Mouse (Mus musculus): ENCODE results near the gene Gabrb3. TPM values are rescaled to one million over a fixed set of nuclear protein-coding genes. Genes with fewer than 3 reads are reported as not detected.
"Not testable (repeated sequence)": the region's sequence is repeated elsewhere in the genome, so short reads cannot be mapped to it uniquely, and the experiment has no call there.

Gabrb3 gene
- polyA plus RNA-seq, 1 experiment from 2014 or later: 2.6 TPM

GRCm38 (mm10) chr7:57786102-57786501 is 366.6 kb downstream of the Gabrb3 start:
- not testable (repeated sequence) for ATAC-seq, H3K9ac ChIP-seq
- 70% methylated on average over 2 of the region's 2 CpGs for WGBS

GRCm38 (mm10) chr7:57787520-57787919 is 368.0 kb downstream of the Gabrb3 start:
- no peak overlapping the region for H3K4me2 ChIP-seq (replicated peaks)
- H3K36me3 ChIP-seq: no peaks in the 10 kb centered on the region
- ATAC-seq: peak; percentile 78
- no peaks in the 10 kb centered on the region for H3K27me3 ChIP-seq (replicated peaks)
- no peak overlapping the region for H3K4me3 ChIP-seq (replicated peaks)
- H3K27ac ChIP-seq: no peak overlapping the region
- no peak overlapping the region for H3K9ac ChIP-seq
- 25% methylated on average over 2 of the region's 2 CpGs for WGBS
- H3K9me3 ChIP-seq: no peaks in the 10 kb centered on the region
- H3K4me1 ChIP-seq (replicated peaks): no peaks in the 10 kb centered on the region

More at GRCm38 (mm10) chr7:57786102-57786501, 366.6 kb downstream of the Gabrb3 start:
- not testable (repeated sequence) for H3K4me1 ChIP-seq (replicated peaks); H3K4me3 ChIP-seq (replicated peaks); H3K36me3 ChIP-seq; H3K9me3 ChIP-seq; H3K27ac ChIP-seq; H3K4me2 ChIP-seq (replicated peaks); H3K27me3 ChIP-seq (replicated peaks)

- Histone ChIP-seq H3K27me3 (replicated peaks) (no peaks in the 10 kb centered on the region), H3K9me3 (no peaks in the 10 kb centered on the region), H3K4me3 (replicated peaks) (no peak overlapping the region), H3K27ac (no peak overlapping the region), H3K9ac (no peak overlapping the region), H3K36me3 (no peaks in the 10 kb centered on the region), H3K4me1 (replicated peaks) (no peaks in the 10 kb centered on the region), H3K4me2 (replicated peaks) (no peak overlapping the region)
- 73% methylated on average over 1 of the region's 1 CpGs for WGBS
- no peak for ATAC-seq
These were observed 383.8 kb downstream of the Gabrb3 start for GRCm38 (mm10) chr7:57803266-57803665.

- no peaks in the 10 kb centered on the region for H3K9me3 ChIP-seq
- 59% methylated on average over 1 of the region's 1 CpGs for WGBS
These were observed 394.2 kb downstream of the Gabrb3 start for GRCm38 (mm10) chr7:57813716-57814115.

GRCm38 (mm10) chr7:57842383-57842896 is 422.9 kb downstream of the Gabrb3 start:
- Histone ChIP-seq H3K27me3 (replicated peaks) (no peaks in the 10 kb centered on the region), H3K36me3 (no peaks in the 10 kb centered on the region), H3K9ac (no peak overlapping the region), H3K27ac (no peak overlapping the region), H3K4me1 (replicated peaks) (no peaks in the 10 kb centered on the region), H3K4me2 (replicated peaks) (no peak overlapping the region), H3K4me3 (replicated peaks) (no peak overlapping the region), H3K9me3 (no peaks in the 10 kb centered on the region)
- no peak for ATAC-seq
- WGBS: 76% methylated on average over 1 of the region's 1 CpGs

More at GRCm38 (mm10) chr7:57813716-57814115, 394.2 kb downstream of the Gabrb3 start:
- Histone ChIP-seq H3K27me3 (replicated peaks) (no peaks in the 10 kb centered on the region), H3K4me1 (replicated peaks) (no peaks in the 10 kb centered on the region), H3K36me3 (no peaks in the 10 kb centered on the region), H3K27ac (no peak overlapping the region), H3K9ac (no peak overlapping the region), H3K4me3 (replicated peaks) (no peak overlapping the region), H3K4me2 (replicated peaks) (no peak overlapping the region)
- no peak for ATAC-seq

- WGBS: 63% methylated on average over 2 of the region's 2 CpGs
- Histone ChIP-seq H3K36me3 (no peaks in the 10 kb centered on the region), H3K9me3 (no peaks in the 10 kb centered on the region), H3K27me3 (replicated peaks) (no peaks in the 10 kb centered on the region), H3K4me2 (replicated peaks) (no peak overlapping the region), H3K4me1 (replicated peaks) (no peaks in the 10 kb centered on the region), H3K9ac (no peak overlapping the region), H3K4me3 (replicated peaks) (no peak overlapping the region), H3K27ac (no peak overlapping the region)
- ATAC-seq: no peak
These were observed 448.5 kb downstream of the Gabrb3 start for GRCm38 (mm10) chr7:57867951-57868350.

Other genes starting within 250 kb of the Gabrb3 start
- gene Gabrg3, start 32.5 kb upstream of the Gabrb3 start, polyA plus RNA-seq (2015; fragmentation: Nextera tagmentation; extraction: Ambion mirVana): 0.68 and 0.78 TPM in 2 replicates
- 0.29 and 0.38 TPM in 2 replicates for gene Gabra5, start 90.4 kb downstream of the Gabrb3 start, polyA plus RNA-seq (2015; fragmentation: Nextera tagmentation; extraction: Ambion mirVana)